Mouse (Mus musculus) G1E-ER4 (cell line): Measurements from ENCODE around the gene Il23a. TPM values are rescaled to one million over a fixed set of nuclear protein-coding genes. Genes with fewer than 3 reads are reported as not detected.

ENCODE experiments used
- GATA1 ChIP-seq: IDR thresholded peaks from one replicate; pipeline ENCODE4 v1.8.0; 2012; ENCODE audit warnings: low read length, inconsistent platforms
- polyA plus RNA-seq: library from polyadenylated mRNA; stranded (reverse); fragments of >175 nt; gene quantifications from 2 replicates; pipeline ENCODE4 v1.2.3, GENCODE M21; 2012

The Il23a gene
- polyA plus RNA-seq, 1 experiment, result 0.05 TPM

DNA sequence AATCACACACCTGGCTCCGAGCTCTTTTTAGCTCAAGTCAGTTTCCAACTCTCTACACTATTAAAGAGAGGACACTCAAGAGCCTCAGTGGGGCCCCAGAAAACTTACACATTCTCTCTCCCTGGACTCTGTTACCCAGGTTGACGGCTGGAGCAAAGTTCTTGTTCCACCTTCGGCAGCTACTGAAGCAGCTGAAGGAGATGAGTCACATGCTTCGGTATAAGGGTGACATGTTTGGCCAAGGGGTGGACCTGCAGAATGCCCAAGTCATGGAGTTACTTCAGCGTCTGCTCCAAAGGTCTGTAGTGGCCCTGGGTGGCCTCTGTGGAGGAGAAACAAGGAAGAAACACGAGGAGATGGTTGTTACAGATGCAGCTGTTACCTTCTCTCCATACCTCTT, 17.6 kb downstream of the Il23a start:
- TF ChIP-seq GATA1, result no peak

DNA sequence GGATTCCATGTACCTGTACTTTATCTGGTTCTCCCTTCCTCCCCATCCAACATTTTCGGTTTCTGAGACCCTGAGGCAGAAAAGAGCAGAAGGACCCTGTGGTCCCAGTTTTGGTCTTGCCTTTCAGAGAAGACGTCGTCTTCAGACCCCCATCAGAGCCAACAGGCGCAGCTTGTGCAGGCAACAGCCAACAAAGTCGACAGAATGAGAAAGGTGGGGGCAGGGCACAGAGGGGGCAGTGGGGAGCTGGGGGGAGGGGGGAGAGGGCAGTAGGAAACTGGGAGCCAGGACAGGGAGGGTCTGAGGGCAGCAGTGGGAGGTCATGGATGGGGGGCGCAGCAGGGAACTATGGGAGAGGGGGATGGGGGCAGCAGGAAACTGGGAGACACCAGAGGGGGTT, 20.4 kb downstream of the Il23a start:
- no peak for TF ChIP-seq GATA1

DNA sequence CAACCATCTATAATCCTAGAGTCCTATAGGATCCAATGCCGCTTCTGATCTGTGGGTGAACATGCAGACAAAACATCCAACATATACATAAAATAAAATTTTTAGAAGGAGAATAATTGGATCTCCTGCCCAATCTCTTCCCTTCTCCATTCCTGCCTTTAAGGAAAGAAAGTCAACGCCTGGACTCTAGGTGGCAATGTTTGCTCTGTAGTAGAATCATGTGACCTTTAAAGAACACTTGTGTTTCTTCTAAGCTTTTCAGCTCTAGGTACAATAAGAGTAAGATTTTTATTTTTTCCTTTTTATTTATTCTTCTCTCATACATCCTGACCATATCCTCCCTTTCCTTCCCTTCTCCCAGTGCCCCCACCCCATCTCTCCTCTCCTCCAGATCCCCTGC, 26.7 kb downstream of the Il23a start:
- no peak for TF ChIP-seq GATA1

DNA sequence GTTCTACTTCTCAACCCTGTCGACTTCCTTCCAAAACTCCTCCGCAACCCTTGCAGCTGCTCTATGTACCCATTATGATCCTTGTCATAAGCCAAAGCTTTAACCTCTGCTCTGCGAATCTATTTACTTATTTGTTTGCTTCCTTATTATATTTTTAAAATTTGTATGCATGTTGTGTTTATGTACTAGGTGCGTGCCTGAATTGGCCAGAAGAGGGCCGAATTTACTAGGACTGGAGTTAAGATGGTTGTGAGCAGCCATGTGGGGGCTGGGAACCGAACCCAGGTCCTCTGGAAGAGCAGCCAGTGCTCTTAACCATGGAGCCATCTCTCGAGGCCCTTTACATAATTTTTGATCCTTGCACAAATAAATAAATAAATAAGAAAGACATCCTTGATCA, 27.7 kb downstream of the Il23a start:
- TF ChIP-seq GATA1, result no peak

DNA sequence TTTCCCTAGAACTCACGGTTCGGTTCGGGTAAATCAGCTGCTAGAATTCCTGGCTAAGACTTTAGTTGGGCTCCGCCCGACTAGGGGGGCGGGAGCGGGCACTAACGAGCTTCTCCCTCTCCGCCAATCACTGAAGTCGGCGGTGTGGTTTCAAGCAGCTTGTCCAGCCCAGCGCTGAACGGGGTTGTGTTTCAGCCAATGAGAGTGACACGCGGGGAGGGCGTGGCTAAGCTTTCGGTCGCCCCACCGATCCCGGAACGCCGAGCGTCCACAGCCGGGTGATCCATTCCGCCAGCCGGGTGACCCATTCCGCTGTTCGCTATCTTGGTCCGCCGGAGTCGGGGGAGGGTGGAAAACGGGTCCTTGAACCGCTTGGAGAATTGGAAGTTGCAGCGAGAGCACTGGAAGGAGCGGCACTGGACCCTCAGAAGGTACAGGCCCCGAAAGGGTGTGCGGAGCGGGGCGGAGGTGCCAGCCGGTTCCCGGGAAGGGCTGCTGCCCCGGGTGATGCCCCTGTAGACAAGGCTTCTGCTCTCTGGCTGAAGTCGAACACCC, 28.2 kb downstream of the Il23a start, which contains the start of gene Stat2:
Stat2 (plus strand) TSS at position 273 of the 555 bp plus-strand sequence.
- TF ChIP-seq GATA1, result no peak

DNA sequence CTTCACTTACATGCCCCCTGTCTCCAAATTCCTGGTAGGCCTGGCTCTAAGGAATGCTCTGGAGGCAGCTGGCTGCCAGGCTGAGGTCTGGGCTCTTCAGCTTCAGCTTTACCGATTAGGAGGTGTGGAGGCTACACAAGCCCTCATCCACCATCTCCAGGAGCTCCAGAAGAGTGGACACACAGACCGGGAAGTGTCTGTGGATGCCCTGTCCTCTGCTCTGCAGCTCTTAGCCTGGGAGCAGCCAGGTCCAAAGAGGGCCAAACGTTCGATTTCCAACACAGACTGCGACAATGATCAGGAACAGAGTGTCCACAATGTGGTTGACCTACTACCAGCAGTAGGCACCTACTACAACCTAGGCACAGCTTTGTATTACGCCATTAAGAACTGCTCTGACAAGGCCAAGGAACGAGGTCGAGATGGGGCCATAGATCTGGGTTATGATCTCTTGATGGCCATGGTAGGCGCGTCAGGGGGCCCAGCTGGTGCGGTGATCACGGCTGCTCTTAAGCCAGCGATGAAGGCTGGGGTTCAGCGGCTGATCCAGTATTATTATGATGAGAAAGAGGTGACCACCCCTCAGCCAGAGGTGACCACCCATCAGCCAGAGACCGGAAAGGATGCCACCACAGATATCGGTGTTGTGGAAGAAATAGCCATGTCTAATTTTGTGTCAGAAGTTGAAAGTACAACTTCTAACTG, 29.2 kb downstream of the Il23a start:
- TF ChIP-seq GATA1, result no peak

DNA sequence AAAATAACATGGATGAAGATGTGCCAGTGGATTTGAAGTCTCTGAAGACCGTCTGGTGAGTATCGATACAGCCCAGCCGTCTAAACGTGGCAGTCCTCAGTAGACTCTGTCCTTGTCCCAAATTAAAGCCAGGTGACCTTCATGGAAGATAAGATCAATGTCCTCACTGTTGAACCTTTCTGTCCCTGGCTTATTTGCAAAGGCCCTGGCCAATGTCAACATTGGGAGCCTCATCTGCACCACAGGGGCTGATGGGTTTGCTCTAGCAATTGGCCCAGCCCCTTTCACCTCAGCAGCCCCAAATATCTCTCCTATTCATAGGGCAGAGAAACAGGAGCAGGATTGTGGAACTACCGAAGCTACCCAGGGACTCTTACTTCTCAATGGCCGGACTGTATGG, 30.2 kb downstream of the Il23a start, which contains the start of gene Apof:
Apof (plus strand) TSS at position 301 of the 400 bp plus-strand sequence.
- no peak for TF ChIP-seq GATA1

DNA sequence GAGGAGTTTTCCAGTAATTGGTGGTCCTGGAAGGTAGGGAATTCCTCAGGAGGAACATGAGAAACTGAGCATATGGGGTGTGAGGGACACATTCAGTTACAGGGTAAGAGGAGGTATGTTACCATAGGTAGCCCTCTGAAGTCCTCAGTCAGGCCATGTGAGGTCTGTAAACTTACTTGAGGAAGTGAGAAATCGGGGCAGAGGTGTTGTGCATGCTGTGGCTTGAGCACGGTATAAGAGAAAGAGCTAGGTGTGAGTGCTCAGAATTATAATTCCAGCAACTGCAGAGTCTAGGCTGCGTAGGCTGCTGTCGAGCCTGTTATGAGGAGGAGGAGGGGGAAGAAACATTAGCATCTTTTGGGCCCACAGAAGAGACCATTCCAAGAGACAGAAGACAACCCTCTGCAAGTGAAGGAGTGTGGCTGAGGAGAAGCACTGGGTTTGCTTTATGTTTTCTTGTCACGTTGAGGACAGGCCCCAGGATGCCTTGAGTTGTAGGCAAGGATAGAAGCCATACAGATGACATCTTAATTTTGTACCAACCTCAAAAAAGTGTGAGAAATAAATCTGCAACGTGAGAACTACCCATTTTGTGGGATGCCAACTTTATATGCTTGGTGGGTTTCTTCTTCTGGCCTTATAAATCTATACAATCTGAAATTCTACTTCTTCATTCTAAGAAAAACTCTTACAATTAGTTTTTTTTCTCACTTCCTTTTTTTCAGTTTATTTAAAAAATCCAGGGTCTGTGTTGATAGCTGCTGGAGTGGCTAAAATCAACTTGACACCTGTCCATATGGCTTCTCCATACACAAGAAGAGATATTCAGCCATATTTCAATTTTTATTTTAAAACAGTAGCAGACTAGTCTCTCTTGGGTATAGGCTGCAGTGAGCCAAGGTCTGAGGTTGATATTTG, 34.9 kb downstream of the Il23a start:
- TF ChIP-seq GATA1, result no peak

DNA sequence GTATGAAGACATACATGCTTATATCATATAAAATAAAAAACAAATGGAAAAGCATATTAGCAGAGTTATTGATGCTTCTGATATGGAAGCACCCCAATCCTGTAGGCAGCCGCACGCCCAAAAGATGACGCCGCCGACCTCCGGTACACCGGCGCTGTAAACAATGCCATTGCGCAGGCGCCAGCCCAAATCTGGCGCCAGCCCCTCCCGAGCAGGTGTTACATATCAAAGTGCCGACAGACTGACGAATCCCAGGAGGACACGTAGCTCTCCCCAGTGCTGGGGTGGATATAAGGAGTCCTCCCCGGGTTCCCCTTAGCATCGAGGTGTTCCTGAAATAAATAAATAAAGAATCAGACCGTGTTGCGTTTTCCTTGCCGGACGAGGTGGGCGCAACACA, 36.3 kb downstream of the Il23a start:
- no peak for TF ChIP-seq GATA1

DNA sequence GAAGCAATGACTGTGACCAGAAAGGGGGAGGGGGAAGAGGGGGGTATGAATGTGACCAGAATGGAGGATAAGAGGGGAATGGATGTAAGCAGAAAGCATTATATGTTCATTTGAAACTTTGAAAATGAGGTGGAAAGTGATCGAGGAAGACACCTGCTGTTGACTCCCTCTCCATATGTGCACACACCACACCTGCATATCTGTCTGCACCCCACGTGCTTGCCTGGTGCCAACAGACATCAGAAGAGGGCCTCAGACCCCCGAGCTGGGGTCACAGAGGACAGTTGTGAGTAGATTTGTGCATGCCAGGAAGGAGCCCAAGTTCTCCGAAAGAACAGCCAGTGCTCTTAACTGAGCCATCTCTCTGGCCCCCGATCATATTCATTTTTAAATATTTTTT, 38.6 kb downstream of the Il23a start:
- no peak for TF ChIP-seq GATA1

DNA sequence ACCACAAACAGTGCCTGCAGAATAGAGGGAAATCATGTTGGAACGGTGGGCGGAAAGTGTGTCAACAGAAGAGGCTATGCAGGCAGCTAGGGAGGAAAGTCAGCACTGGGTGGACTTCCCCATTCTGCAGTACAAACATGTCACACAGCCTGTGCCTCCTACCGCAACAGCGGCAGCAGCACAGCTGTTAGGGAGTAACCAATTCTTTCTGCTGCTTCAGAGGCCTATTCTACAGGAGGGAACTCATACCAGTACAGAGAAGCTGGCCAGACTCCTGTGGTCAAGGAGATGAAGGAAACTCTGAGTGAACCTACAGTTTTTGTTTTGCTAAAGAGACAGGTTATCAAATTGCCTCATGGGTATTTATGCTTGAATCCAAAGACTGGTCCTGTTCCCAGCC, 39.6 kb downstream of the Il23a start:
- no peak for TF ChIP-seq GATA1

DNA sequence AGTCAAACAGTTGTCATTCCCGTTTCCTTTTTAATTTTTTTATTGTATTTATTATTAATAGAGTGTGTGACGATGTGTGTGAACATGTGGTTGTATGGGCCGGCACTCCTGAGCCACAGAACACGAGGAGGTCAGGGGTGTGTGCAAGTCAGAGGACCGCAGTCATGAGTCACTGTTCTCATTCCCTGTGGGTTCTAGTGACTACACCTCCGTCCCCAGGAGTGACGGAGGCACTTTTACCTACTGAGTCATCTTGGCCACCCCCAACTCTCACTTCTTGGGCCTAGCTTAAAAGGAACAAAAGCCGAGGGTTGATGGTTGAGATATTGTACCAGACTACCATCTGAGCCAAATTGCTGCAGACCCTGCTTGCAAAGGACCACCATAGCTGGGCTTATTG, 42.2 kb downstream of the Il23a start:
- TF ChIP-seq GATA1, result no peak

DNA sequence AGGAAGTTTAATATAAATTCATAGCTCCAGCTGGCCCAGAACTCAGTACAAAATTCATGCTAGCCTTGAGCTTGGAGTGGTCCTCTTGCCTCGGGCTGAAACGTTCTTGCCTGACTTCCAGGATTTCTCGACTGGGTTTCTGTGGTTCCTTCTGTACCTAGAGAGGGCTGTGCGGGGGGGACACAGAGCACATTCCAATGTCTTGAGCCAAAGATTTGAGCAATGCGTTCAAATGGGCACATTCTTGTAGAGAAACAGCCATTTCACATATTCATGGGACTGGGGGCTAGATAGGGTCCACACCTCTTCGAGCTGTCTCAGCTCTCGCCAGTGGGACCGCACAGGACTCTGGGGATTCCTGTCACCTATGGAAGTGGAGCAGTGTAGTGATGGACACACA, 42.6 kb downstream of the Il23a start:
- TF ChIP-seq GATA1, result no peak

DNA sequence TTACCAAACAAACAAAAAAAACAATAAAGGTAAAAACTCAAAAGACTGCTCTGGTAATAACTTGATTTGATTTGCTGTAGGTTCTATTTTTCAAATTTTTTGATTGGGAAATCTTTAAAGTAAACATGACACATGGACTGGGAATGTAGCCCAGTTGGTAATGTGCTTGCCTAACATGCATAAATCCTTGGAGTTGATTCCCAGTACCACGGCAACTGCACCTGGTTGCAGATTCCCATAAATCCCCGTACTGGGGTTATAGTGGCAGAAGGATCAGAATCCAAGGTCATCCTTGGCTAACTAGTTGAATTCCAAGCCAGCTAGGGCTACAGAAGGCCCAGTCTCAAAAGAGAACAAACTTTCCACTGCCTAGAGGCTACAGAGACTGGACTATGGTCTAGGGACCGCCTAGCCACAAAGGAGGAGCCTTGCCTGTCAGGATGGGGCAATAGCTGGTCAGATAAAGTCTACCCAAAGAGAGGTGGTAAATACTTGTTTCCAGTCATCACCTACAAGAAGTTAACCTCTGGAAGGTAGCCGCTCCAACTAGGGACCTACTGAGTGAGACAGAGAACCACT, 44.8 kb downstream of the Il23a start, which contains the start of gene Apon:
Apon (plus strand) TSS at position 420 of the 579 bp plus-strand sequence.
- no peak for TF ChIP-seq GATA1

DNA sequence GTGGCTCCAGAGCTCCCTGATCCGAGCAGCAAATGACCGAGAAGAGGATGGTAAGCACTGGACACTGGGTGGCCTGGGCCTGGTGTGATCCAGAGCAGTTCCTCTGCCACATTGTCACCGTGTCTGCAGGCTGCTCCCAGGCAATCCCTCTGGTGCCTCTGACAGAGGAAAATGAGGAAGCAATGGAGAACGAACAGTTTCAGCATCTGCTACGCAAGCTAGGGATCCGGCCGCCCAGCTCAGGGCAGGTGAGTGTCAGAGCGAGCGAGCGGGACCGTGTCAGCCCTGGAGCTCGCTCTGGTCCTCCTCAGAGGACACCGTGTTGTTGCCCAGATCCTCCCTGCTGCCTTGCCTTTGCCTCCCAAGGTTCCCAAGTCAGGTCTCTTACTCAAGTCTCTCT, 48.0 kb downstream of the Il23a start:
- no peak for TF ChIP-seq GATA1
